In the genomic region with DNA sequence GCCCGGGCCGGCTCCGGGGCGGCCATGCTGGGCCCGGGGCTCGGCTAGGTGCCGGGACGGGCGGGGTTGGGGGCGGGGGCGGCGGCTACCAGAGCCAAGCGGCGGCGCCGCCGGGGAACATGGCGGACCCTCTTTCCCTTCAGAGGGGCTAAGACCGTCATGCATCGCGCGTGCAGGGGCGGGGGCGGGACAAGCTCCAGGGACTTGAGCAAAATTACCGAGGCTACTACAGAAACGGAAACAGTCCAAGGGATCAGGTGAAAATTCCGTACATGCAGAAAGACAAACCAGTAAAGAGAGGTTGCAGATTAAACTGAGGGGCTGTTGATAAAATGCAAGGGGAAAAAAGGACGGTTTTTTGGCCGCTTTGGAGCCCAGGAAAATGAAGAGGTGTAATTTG, we compare ENCODE assay signal across 8 mouse cellular contexts. TPM values are rescaled to one million over a fixed set of nuclear protein-coding genes. Genes with fewer than 3 reads are reported as not detected.
DNase-seq lines count a peak whose midpoint lies in the region; ATAC-seq lines count a peak whose summit lies in the region.

A gene (minus strand): TSS at position 159 of the 400 bp plus-strand sequence.

- peak within 1 kb of the TSS; percentile 63 for H3K4me2 ChIP-seq in hindbrain, embryonic 13.5 days

- peaks cover 29% of the 10 kb centered on the region for H3K36me3 ChIP-seq in hindbrain, embryonic 13.5 days

- H3K4me1 ChIP-seq in hindbrain, embryonic 13.5 days (replicated peaks), result peaks cover 19% of the 10 kb centered on the region

- peak; percentile 93 for ATAC-seq in hindbrain, embryonic 13.5 days (ENCODE audit: low FRiP score)

- H3K27me3 ChIP-seq in hindbrain, embryonic 13.5 days, result no peaks in the 10 kb centered on the region

- H3K9ac ChIP-seq in hindbrain, embryonic 13.5 days, result peak within 1 kb of the TSS; percentile 96

- H3K4me3 ChIP-seq in hindbrain, embryonic 13.5 days, result peak within 1 kb of the TSS; percentile 92

- no peaks in the 10 kb centered on the region for H3K9me3 ChIP-seq in hindbrain, embryonic 13.5 days

- under 1% methylated on average over 29 of the region's 29 CpGs for WGBS in hindbrain, embryonic 13.5 days

- H3K27ac ChIP-seq in hindbrain, embryonic 13.5 days, result peak within 1 kb of the TSS; percentile 98

- DNase-seq in R1 (ENCODE audit: low read depth, low spot score), result peak; percentile 97
- DNase-seq in cerebellum, adult 9-11 months, result peak; percentile 79
- DNase-seq in frontal cortex, adult 2 months (ENCODE audit: extremely low spot score in 1 of 2, low spot score in 1 of 2), result peak; percentile 46 to 86
- peak; percentile 60 for DNase-seq in left cerebral cortex, adult 11 months (ENCODE audit: low spot score)
- peak; percentile 86 to 90 for DNase-seq in lung, postnatal 4 days
- DNase-seq in retina, postnatal 7 days (ENCODE audit: low read depth, low spot score), result peak; percentile 85
- peak; percentile 79 for DNase-seq in urinary bladder, postnatal 14 days (ENCODE audit: low spot score)

RNA-seq across cellular contexts. Expression of the gene that starts here (rescaled TPM):
- 173 and 179 TPM in 2 replicates for polyA plus RNA-seq in frontal cortex, adult 2 months (2012; rRNA removed)
- polyA plus RNA-seq in hindbrain, embryonic 13.5 days (2015; fragmentation: Nextera tagmentation; extraction: Ambion mirVana), result 81.1 and 86.1 TPM in 2 replicates

Comparison
In these comparisons a context has a peak if more than half of its experiments do, and no peak if none do; other contexts are left out.
1. Peak in every context shown above with its lines: DNase-seq, ATAC-seq, H3K4me3 ChIP-seq and H3K27ac ChIP-seq.